14 mouse cellular contexts compared by ENCODE assay signal in genomic region chr11:75049146-75049545, GRCm38 (mm10).
DNase-seq lines count a peak whose midpoint lies in the region; ATAC-seq and TF ChIP-seq lines count a peak whose summit lies in the region.
"Had no signal": no experiment of that assay in that cellular context is flagged by ENCODE, and none has a peak within 500 bp of the region (broad histone marks: within the 10 kb centered on the region; RNA-seq: fewer than 3 reads in every experiment).

No protein-coding gene starts in this region.

- ATAC-seq in kidney, embryonic 16.5 days (ENCODE audit: low FRiP score, low TSS enrichment), result no peak
- ATAC-seq in limb, embryonic 12.5 days (ENCODE audit: insufficient number of reproducible peaks, insufficient read depth, low FRiP score, low TSS enrichment, low read depth), result no peak
- ATAC-seq: forebrain, postnatal 0 days; midbrain, embryonic 15.5 days had no signal

- peaks cover 56% of the 10 kb centered on the region for H3K36me3 ChIP-seq in heart, adult 2 months (ENCODE audit: control insufficient read depth, insufficient read depth, low read length)
- no peaks in the 10 kb centered on the region for H3K36me3 ChIP-seq in kidney, embryonic 16.5 days (ENCODE audit: insufficient read depth, low read length)
- peaks cover 69% of the 10 kb centered on the region for H3K36me3 ChIP-seq in embryonic facial prominence, embryonic 10.5 days (replicated peaks)
- peaks cover 9% of the 10 kb centered on the region; the same call in 1 of the 2 replicates for H3K36me3 ChIP-seq in limb, embryonic 12.5 days
- H3K36me3 ChIP-seq: midbrain, embryonic 15.5 days had no signal

- intact Hi-C loops in heart, adult 2 months (cut with DNase I), result no loop called here
- intact Hi-C loops in heart, postnatal 10 days (cut with DNase I), result loop anchor here (2.0 kb wide), 1 partner anchor 116 kb away; no protein-coding TSS in a partner anchor
- intact Hi-C loops in left cerebral cortex, postnatal 4 days (cut with DNase I), result no loop called here

- no peak overlapping the region for H3K9ac ChIP-seq in heart, adult 2 months (ENCODE audit: low read depth, low read length)
- no peak overlapping the region for H3K9ac ChIP-seq in kidney, embryonic 16.5 days (replicated peaks; ENCODE audit: low read length)
- H3K9ac ChIP-seq in limb, embryonic 12.5 days (replicated peaks), result no peak overlapping the region
- H3K9ac ChIP-seq: forebrain, postnatal 0 days; midbrain, embryonic 15.5 days had no signal

- H3K27ac ChIP-seq in heart, adult 2 months, result peak overlapping the region; percentile 90
- peak overlapping the region; percentile 98 for H3K27ac ChIP-seq in kidney, embryonic 16.5 days (ENCODE audit: low read length)
- 0 out of 2 replicates have a peak overlapping the region, but pooled peaks have one; percentile 24 for H3K27ac ChIP-seq in embryonic facial prominence, embryonic 10.5 days (replicated peaks)
- H3K27ac ChIP-seq in limb, embryonic 12.5 days, result peak overlapping the region; percentile 79
- H3K27ac ChIP-seq: midbrain, embryonic 15.5 days had no signal

- TF ChIP-seq POLR2A in heart, adult 2 months (IDR thresholded peaks at IDR 0.05; ENCODE audit: insufficient read depth, low read depth, low read length), result no peak

- no peak for TF ChIP-seq CTCF in heart, adult 2 months (IDR thresholded peaks at IDR 0.05)

- no peaks in the 10 kb centered on the region for H3K9me3 ChIP-seq in kidney, embryonic 16.5 days (ENCODE audit: low read length)
- no peaks in the 10 kb centered on the region for H3K9me3 ChIP-seq in embryonic facial prominence, embryonic 10.5 days
- H3K9me3 ChIP-seq in limb, embryonic 12.5 days, result no peaks in the 10 kb centered on the region
- H3K9me3 ChIP-seq: midbrain, embryonic 15.5 days had no signal

- H3K4me3 ChIP-seq in heart, adult 2 months, result no peak overlapping the region
- H3K4me3 ChIP-seq in kidney, embryonic 16.5 days (ENCODE audit: low read length), result no peak overlapping the region
- no peak overlapping the region for H3K4me3 ChIP-seq in embryonic facial prominence, embryonic 10.5 days
- H3K4me3 ChIP-seq in limb, embryonic 12.5 days (replicated peaks), result no peak overlapping the region
- H3K4me3 ChIP-seq: midbrain, embryonic 15.5 days had no signal

- no peaks in the 10 kb centered on the region for H3K27me3 ChIP-seq in heart, adult 2 months (ENCODE audit: control insufficient read depth, insufficient read depth, low read length)
- no peaks in the 10 kb centered on the region for H3K27me3 ChIP-seq in kidney, embryonic 16.5 days (ENCODE audit: insufficient read depth, low read length)
- no peaks in the 10 kb centered on the region for H3K27me3 ChIP-seq in embryonic facial prominence, embryonic 10.5 days (replicated peaks; ENCODE audit: low read depth, poor library complexity, severe bottlenecking)
- no peaks in the 10 kb centered on the region for H3K27me3 ChIP-seq in limb, embryonic 12.5 days
- H3K27me3 ChIP-seq: midbrain, embryonic 15.5 days had no signal

- WGBS in heart, adult 2 months, result 33% methylated on average over 2 of the region's 2 CpGs
- WGBS in kidney, embryonic 16.5 days, result 6% methylated on average over 2 of the region's 2 CpGs
- 51% methylated on average over 2 of the region's 2 CpGs for WGBS in embryonic facial prominence, embryonic 10.5 days
- 7% methylated on average over 2 of the region's 2 CpGs for WGBS in limb, embryonic 12.5 days

- H3K4me1 ChIP-seq in heart, adult 2 months (ENCODE audit: control insufficient read depth, insufficient read depth, low read length), result peaks cover 36% of the 10 kb centered on the region
- peaks cover 79% of the 10 kb centered on the region for H3K4me1 ChIP-seq in kidney, embryonic 16.5 days (ENCODE audit: insufficient read depth, low read length)
- peaks cover 73% of the 10 kb centered on the region for H3K4me1 ChIP-seq in embryonic facial prominence, embryonic 10.5 days
- peaks cover 90% of the 10 kb centered on the region for H3K4me1 ChIP-seq in limb, embryonic 12.5 days (replicated peaks)
- H3K4me1 ChIP-seq: midbrain, embryonic 15.5 days had no signal

- no peak for DNase-seq in heart, adult 2 months
- DNase-seq in heart, postnatal 10 days, result no peak
- no peak for DNase-seq in kidney, postnatal 4 days
- DNase-seq in embryonic facial prominence, embryonic 10.5 days (ENCODE audit: low spot score), result no peak
- no peak for DNase-seq in ovary, adult 18-20 months (ENCODE audit: low spot score)
- DNase-seq in left cerebral cortex, postnatal 4 days, result no peak
- DNase-seq: cerebellum, adult 18-20 months; forebrain, postnatal 0 days; gastrocnemius, postnatal 14 days; thymus, postnatal 4 days had no signal

- H3K4me2 ChIP-seq in kidney, embryonic 16.5 days (replicated peaks; ENCODE audit: low read depth, low read length), result no peak overlapping the region
- peak overlapping the region; percentile 22; the same call in 1 of the 2 replicates for H3K4me2 ChIP-seq in limb, embryonic 12.5 days
- H3K4me2 ChIP-seq: liver, embryonic 11.5 days; midbrain, embryonic 15.5 days had no signal

- no peaks in the 10 kb centered on the region for H3K79me2 ChIP-seq in heart, adult 2 months (replicated peaks; ENCODE audit: control insufficient read depth, insufficient read depth, low read length)

- no peak for TF ChIP-seq EP300 in heart, adult 2 months (IDR thresholded peaks at IDR 0.05; ENCODE audit: insufficient read depth, low read depth, low read length)

Comparison
In these comparisons a context has a peak if more than half of its experiments do, and no peak if none do; other contexts are left out.
1. H3K27ac ChIP-seq: peak in every context shown above with its lines; median percentile 98 in kidney, embryonic 16.5 days; 90 in heart, adult 2 months; 79 in limb, embryonic 12.5 days; 24 in embryonic facial prominence, embryonic 10.5 days.